Mouse (Mus musculus) heart, embryonic 16.5 days (tissue): ENCODE measurements around the gene Dlg2. TPM values are rescaled to one million over a fixed set of nuclear protein-coding genes. Genes with fewer than 3 reads are reported as not detected.

ENCODE experiments used
- ATAC-seq: fragments of 200-750 bp; cut with Nextera tagmentation; replicated peaks from 2 replicates; pipeline ENCODE4 v1.8.0; 2017; ENCODE audit warnings: moderate number of reproducible peaks; ENCODE audit not compliant: insufficient read depth, low FRiP score; ENCODE audit errors: extremely low read depth
- H3K27ac ChIP-seq: fragments of 300-500 bp; sonication (generic); 2 replicates; pipeline ENCODE4 v1.5.1; 2014; ENCODE audit warnings: mild to moderate bottlenecking, low read length, control low read depth, moderate library complexity
- H3K27me3 ChIP-seq: fragments of 300-500 bp; sonication (generic); 2 replicates; pipeline ENCODE4 v1.6.1; 2014; ENCODE audit warnings: low read length, mixed read lengths; ENCODE audit not compliant: control insufficient read depth, insufficient read depth
- H3K36me3 ChIP-seq: fragments of 300-500 bp; sonication (generic); 2 replicates; pipeline ENCODE4 v1.6.1; 2014; ENCODE audit not compliant: control insufficient read depth, insufficient read depth
- H3K4me1 ChIP-seq: fragments of 300-500 bp; sonication (generic); 2 replicates; pipeline ENCODE4 v1.6.1; 2014; ENCODE audit warnings: low read length, mixed read lengths; ENCODE audit not compliant: control insufficient read depth, insufficient read depth
- H3K4me2 ChIP-seq: fragments of 300-500 bp; sonication (generic); 2 replicates; pipeline ENCODE4 v1.6.1; 2014; ENCODE audit warnings: low read depth, mild to moderate bottlenecking, control low read depth, low read length
- H3K4me3 ChIP-seq: fragments of 300-500 bp; sonication (generic); 2 replicates; pipeline ENCODE4 v1.5.1; 2014; ENCODE audit warnings: mild to moderate bottlenecking, control low read depth, low read length
- H3K9ac ChIP-seq: fragments of 300-500 bp; sonication (generic); 2 replicates; pipeline ENCODE4 v1.6.1; 2014; ENCODE audit warnings: low read length, control low read depth
- H3K9me3 ChIP-seq: fragments of 300-500 bp; sonication (generic); replicated peaks from 2 replicates; pipeline ENCODE4 v1.6.1; 2016; ENCODE audit warnings: low read length; ENCODE audit not compliant: control insufficient read depth
- WGBS: fragments of 180-500 bp; shearing (Covaris S2); extraction: QIAGEN DNeasy Blood & Tissue Kit; methylation state at CpG from one replicate; pipeline ENCODE4 v1.1.7; 2014; 5-methylcytosine and 5-hydroxymethylcytosine counted together
- polyA plus RNA-seq: library from polyadenylated mRNA; unstranded; fragments of >200 nt; fragmentation: Nextera tagmentation; extraction: Ambion mirVana; gene quantifications from 2 replicates; pipeline ENCODE4 v1.2.1, GENCODE M21; 2015

The Dlg2 gene
- polyA plus RNA-seq, 1 experiment from 2014 or later: 7.7 TPM

DNA sequence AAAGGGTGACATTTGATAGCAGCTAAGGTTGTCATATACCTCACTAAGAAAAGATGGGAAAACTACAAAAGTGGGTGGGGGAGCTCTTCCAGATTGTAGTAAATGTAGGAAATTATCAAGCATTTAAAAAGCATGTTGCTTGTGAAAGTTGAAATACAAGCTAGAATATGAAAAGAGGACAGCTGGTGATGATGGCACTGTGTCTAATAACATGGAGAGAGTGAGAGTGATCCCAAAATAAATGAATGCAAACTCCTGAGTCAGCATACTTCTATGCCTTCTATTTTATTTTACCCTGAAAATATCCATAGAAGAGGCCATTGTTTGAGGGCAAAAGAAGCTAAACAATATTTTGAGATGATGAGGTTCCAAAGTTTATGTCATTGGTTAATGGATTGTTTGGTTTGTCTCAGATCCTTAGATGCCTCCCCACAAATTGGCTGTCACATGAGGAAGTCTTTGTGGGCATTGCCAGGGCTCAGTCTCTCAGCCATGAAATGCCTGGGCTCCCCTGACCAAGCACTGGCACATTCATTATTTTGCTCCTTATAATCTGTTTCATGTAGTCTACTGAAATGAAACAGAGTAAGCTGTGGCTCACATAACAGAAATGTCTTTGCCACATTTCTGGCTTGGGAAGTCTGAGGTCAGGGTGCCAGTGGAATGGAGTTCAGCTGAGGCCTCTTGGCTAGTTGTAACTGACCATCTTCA, 1276.8 kb downstream of the Dlg2 start:
- no peak overlapping the region for H3K4me3 ChIP-seq
- no peaks in the 10 kb centered on the region for H3K4me1 ChIP-seq
- no peaks in the 10 kb centered on the region for H3K36me3 ChIP-seq
- no peak for ATAC-seq
- no peaks in the 10 kb centered on the region for H3K9me3 ChIP-seq
- H3K27ac ChIP-seq: no peak overlapping the region
- no peak overlapping the region for H3K9ac ChIP-seq
- H3K27me3 ChIP-seq: no peaks in the 10 kb centered on the region
- H3K4me2 ChIP-seq: no peak overlapping the region

DNA sequence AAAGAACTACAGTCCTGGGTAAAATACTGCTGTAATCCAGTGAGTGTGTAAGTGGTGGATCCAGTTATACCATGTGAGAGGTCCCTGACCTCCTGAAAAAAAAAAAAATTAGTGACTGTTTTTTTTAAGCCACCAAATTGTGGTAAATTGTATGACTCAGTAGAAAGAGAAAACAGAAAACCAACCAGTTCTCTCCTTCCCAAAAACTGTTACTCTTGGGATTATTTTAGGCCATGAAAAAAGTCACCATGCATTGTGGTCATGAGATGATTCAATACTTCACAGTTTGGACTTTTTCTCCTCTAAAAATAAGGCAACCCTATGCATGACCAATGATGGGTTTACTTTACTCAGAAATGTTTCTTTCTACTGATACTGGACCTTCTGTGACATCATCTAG, 1291.2 kb downstream of the Dlg2 start:
- Histone ChIP-seq H3K36me3 (no peaks in the 10 kb centered on the region), H3K9me3 (no peaks in the 10 kb centered on the region)
- no peak for ATAC-seq

DNA sequence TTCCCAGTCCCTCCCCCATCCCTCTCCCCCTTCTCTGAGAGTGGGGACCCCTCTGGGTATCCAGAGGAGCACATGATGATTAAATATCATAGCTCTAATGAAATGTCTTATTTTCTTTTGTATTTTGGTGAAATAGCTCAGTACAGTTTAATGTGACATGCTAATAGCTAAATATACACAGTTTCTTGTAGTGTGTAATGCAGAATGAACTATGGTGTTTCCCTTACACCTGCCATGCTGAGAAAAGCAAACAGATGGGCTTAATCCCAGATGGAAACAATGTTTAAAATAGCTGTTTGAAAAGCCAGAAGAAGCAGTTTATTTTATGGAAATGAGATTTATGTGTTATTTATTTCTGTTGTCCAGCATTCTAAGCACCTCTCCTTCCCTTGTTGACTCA, 1302.2 kb downstream of the Dlg2 start:
- H3K36me3 ChIP-seq: no peaks in the 10 kb centered on the region
- no peak overlapping the region for H3K9ac ChIP-seq
- no peak overlapping the region for H3K4me3 ChIP-seq
- no peak overlapping the region for H3K4me2 ChIP-seq
- no peak for ATAC-seq
- H3K9me3 ChIP-seq: no peaks in the 10 kb centered on the region
- H3K27ac ChIP-seq: no peak overlapping the region
- no peaks in the 10 kb centered on the region for H3K4me1 ChIP-seq
- no peaks in the 10 kb centered on the region for H3K27me3 ChIP-seq

More for the DNA sequence above, 1291.2 kb downstream of the Dlg2 start:
- Histone ChIP-seq H3K4me2 (no peak overlapping the region), H3K27me3 (no peaks in the 10 kb centered on the region), H3K27ac (no peak overlapping the region), H3K4me1 (no peaks in the 10 kb centered on the region), H3K9ac (no peak overlapping the region), H3K4me3 (no peak overlapping the region)

DNA sequence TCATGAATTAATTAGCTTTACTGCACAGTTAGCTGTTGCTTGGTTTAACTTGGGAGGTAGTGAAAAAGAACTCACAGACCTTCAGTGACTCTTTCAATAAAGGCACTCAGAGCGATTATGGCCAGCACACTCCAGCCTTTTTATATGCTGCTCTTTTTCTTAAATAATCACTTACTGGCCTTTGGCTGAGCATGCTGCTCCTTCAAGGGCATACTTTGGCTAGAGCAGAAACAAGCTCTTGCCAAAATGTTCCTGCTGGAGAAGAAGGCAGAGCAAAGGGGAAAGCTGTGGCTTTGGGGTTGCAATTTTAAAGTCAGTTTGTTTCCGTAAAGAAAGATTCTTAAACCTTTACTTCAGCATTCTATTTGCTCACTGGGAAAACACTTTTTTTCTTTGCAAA, 1308.1 kb downstream of the Dlg2 start:
- no peaks in the 10 kb centered on the region for H3K27me3 ChIP-seq
- H3K9me3 ChIP-seq: no peaks in the 10 kb centered on the region
- no peak overlapping the region for H3K27ac ChIP-seq
- no peaks in the 10 kb centered on the region for H3K4me1 ChIP-seq
- 82% methylated on average over 2 of the region's 2 CpGs for WGBS
- H3K4me2 ChIP-seq: no peak overlapping the region
- H3K4me3 ChIP-seq: no peak overlapping the region
- no peak for ATAC-seq
- no peaks in the 10 kb centered on the region for H3K36me3 ChIP-seq
- H3K9ac ChIP-seq: no peak overlapping the region

- Histone ChIP-seq H3K27me3 (no peaks in the 10 kb centered on the region), H3K4me2 (no peak overlapping the region), H3K9me3 (no peaks in the 10 kb centered on the region), H3K9ac (no peak overlapping the region), H3K36me3 (no peaks in the 10 kb centered on the region), H3K27ac (no peak overlapping the region), H3K4me1 (no peaks in the 10 kb centered on the region), H3K4me3 (no peak overlapping the region)
- WGBS: 73% methylated on average over 5 of the region's 5 CpGs
- ATAC-seq: no peak
Measured at GRCm38 (mm10) chr7:91785445-91785844, 1309.0 kb downstream of the Dlg2 start.

DNA sequence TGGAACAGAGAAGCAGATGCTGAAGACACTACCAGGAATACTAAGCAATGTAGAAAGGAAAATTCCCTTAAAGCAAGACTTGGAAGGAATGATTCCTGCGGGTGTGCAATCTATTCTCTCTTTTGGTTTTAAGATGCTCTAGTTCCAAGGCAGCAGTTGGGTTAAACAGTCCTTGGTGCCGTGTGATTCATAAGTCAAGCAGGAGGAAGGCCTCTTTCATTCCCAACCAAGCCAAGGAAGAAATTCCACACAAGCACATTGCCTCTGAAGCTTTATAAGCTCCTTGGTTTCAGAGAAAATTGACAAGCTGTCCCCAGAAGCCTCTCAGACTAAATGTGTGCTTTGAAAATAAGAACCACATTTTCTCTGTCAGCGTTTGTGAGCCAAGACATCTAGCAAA, 1309.4 kb downstream of the Dlg2 start:
- ATAC-seq: no peak
- H3K4me3 ChIP-seq: no peak overlapping the region
- 56% methylated on average over 3 of the region's 3 CpGs for WGBS
- H3K9ac ChIP-seq: no peak overlapping the region
- no peaks in the 10 kb centered on the region for H3K9me3 ChIP-seq
- H3K27me3 ChIP-seq: no peaks in the 10 kb centered on the region
- no peaks in the 10 kb centered on the region for H3K4me1 ChIP-seq
- H3K36me3 ChIP-seq: no peaks in the 10 kb centered on the region
- H3K4me2 ChIP-seq: no peak overlapping the region
- no peak overlapping the region for H3K27ac ChIP-seq

GRCm38 (mm10) chr7:91790949-91791564, 1314.6 kb downstream of the Dlg2 start:
- Histone ChIP-seq H3K27me3 (no peaks in the 10 kb centered on the region), H3K36me3 (no peaks in the 10 kb centered on the region), H3K4me1 (no peaks in the 10 kb centered on the region), H3K4me3 (no peak overlapping the region), H3K9ac (no peak overlapping the region), H3K27ac (no peak overlapping the region), H3K4me2 (no peak overlapping the region), H3K9me3 (no peaks in the 10 kb centered on the region)
- WGBS: 55% methylated on average over 4 of the region's 4 CpGs
- no peak for ATAC-seq

- no peak overlapping the region for H3K4me2 ChIP-seq
Measured at GRCm38 (mm10) chr7:91806632-91807031, 1330.2 kb downstream of the Dlg2 start.

DNA sequence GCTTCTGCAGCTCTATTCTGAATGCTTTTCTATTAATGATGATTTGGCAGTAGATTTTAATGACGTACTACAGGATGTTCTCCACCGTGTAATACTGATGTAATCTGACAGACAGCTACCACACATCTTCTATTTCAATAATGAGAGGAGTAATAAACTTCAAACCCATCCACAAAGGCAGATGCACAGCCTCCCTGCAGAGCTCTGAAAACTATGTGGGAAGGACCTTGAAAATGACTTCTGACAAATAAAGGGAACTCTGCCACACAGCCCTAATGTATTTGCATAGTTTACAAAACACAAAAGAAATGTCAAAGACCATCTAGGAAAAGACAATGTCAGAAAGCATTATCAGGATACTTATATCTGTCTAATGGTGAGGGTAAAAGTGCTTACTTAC, 1334.3 kb downstream of the Dlg2 start:
- no peak overlapping the region for H3K9ac ChIP-seq
- H3K4me2 ChIP-seq: no peak overlapping the region
- WGBS: 56% methylated on average over 2 of the region's 2 CpGs
- no peaks in the 10 kb centered on the region for H3K27me3 ChIP-seq
- no peak for ATAC-seq
- no peak overlapping the region for H3K4me3 ChIP-seq
- H3K9me3 ChIP-seq: no peaks in the 10 kb centered on the region
- no peaks in the 10 kb centered on the region for H3K4me1 ChIP-seq
- no peak overlapping the region for H3K27ac ChIP-seq
- no peaks in the 10 kb centered on the region for H3K36me3 ChIP-seq

More at GRCm38 (mm10) chr7:91806632-91807031, 1330.2 kb downstream of the Dlg2 start:
- H3K9me3 ChIP-seq: no peaks in the 10 kb centered on the region
- no peak overlapping the region for H3K9ac ChIP-seq
- H3K36me3 ChIP-seq: no peaks in the 10 kb centered on the region
- H3K27me3 ChIP-seq: no peaks in the 10 kb centered on the region
- H3K4me3 ChIP-seq: no peak overlapping the region
- H3K4me1 ChIP-seq: no peaks in the 10 kb centered on the region
- ATAC-seq: no peak
- WGBS: 51% methylated on average over 4 of the region's 4 CpGs
- H3K27ac ChIP-seq: no peak overlapping the region
